Mouse (Mus musculus) olfactory bulb, adult 2 months (tissue): ENCODE results near the gene Ccr1.

Experiments
- CTCF ChIP-seq: fragments of 200-500 bp; IDR thresholded peaks from 2 replicates; pipeline ENCODE4 v1.5.1; 2012; ENCODE audit warnings: low read depth, mild to moderate bottlenecking, low read length, moderate library complexity; ENCODE audit not compliant: insufficient read depth
- POLR2A ChIP-seq: fragments of 200-500 bp; IDR thresholded peaks from 2 replicates; pipeline ENCODE4 v1.6.1; 2012; ENCODE audit warnings: mild to moderate bottlenecking, low read depth, low read length, moderate library complexity; ENCODE audit not compliant: insufficient read depth

GRCm38 (mm10) chr9:123924589-123925066 lies 43.9 kb downstream of the Ccr1 start:
- TF ChIP-seq CTCF = no peak
- TF ChIP-seq POLR2A = peak; percentile 74; the same call in 1 of the 2 replicates
